9 mouse cellular contexts compared by ENCODE assay signal in genomic region chr13:16005517-16005916, GRCm38 (mm10). TPM values are rescaled to one million over a fixed set of nuclear protein-coding genes. Genes with fewer than 3 reads are reported as not detected.
DNase-seq lines count a peak whose midpoint lies in the region; ATAC-seq and TF ChIP-seq lines count a peak whose summit lies in the region.
"Had no signal": no experiment of that assay in that cellular context is flagged by ENCODE, and none has a peak within 500 bp of the region (broad histone marks: within the 10 kb centered on the region; RNA-seq: fewer than 3 reads in every experiment).

No protein-coding gene starts in this region.

- intact Hi-C loops in gastrocnemius, postnatal 36 days (cut with DNase I) = no loop called here

- H3K9ac ChIP-seq in kidney, embryonic 14.5 days (ENCODE audit: low read depth, low read length) = no peak overlapping the region
- no peak overlapping the region for H3K9ac ChIP-seq in midbrain, embryonic 16.5 days (ENCODE audit: low read depth, low read length)
- H3K9ac ChIP-seq: heart, embryonic 13.5 days had no signal

- H3K4me1 ChIP-seq in cortical plate, adult 2 months (ENCODE audit: control insufficient read depth, insufficient read depth, low read length) = peaks cover 1% of the 10 kb centered on the region; the same call in 1 of the 2 replicates
- H3K4me1 ChIP-seq in kidney, embryonic 14.5 days (ENCODE audit: control insufficient read depth, insufficient read depth, low read length) = no peaks in the 10 kb centered on the region
- H3K4me1 ChIP-seq in midbrain, embryonic 16.5 days (ENCODE audit: control insufficient read depth, insufficient read depth, low read length) = no peaks in the 10 kb centered on the region
- H3K4me1 ChIP-seq: heart, embryonic 13.5 days had no signal

- no peak for TF ChIP-seq POLR2A in cortical plate, adult 2 months (IDR thresholded peaks at IDR 0.05; ENCODE audit: extremely low read depth, insufficient read depth, low read length)

- no peak overlapping the region for H3K4me3 ChIP-seq in cortical plate, adult 2 months (ENCODE audit: insufficient read depth, low read length)
- H3K4me3 ChIP-seq in kidney, embryonic 14.5 days (ENCODE audit: low read length) = no peak overlapping the region
- H3K4me3 ChIP-seq in midbrain, embryonic 16.5 days (ENCODE audit: low read depth, low read length) = no peak overlapping the region
- H3K4me3 ChIP-seq: heart, embryonic 13.5 days had no signal

- peak; percentile 33 for DNase-seq in gastrocnemius, postnatal 10 days
- no peak for DNase-seq in gastrocnemius, postnatal 36 days
- DNase-seq in right cerebral cortex, adult 2 months (ENCODE audit: low spot score in 2 of 2) = peak; percentile 71 to 76
- no peak for DNase-seq in right cerebral cortex, adult 18-20 months
- DNase-seq in c-Kit-positive CD71-positive TER-119-positive erythroid progenitor cells, embryonic 14.5 days (ENCODE audit: low spot score) = no peak

- no peak overlapping the region for H3K27ac ChIP-seq in cortical plate, adult 2 months (ENCODE audit: insufficient read depth, low read length)
- H3K27ac ChIP-seq in kidney, embryonic 14.5 days (ENCODE audit: low read depth, low read length) = no peak overlapping the region
- no peak overlapping the region for H3K27ac ChIP-seq in midbrain, embryonic 16.5 days (ENCODE audit: low read length)
- H3K27ac ChIP-seq: heart, embryonic 13.5 days had no signal

- no peaks in the 10 kb centered on the region for H3K36me3 ChIP-seq in kidney, embryonic 14.5 days (ENCODE audit: control insufficient read depth, insufficient read depth, low read length)
- H3K36me3 ChIP-seq in midbrain, embryonic 16.5 days (ENCODE audit: control insufficient read depth, insufficient read depth, low read length) = no peaks in the 10 kb centered on the region
- H3K36me3 ChIP-seq: heart, embryonic 13.5 days had no signal

- H3K9me3 ChIP-seq in kidney, embryonic 14.5 days (ENCODE audit: control insufficient read depth, low read length) = no peaks in the 10 kb centered on the region
- no peaks in the 10 kb centered on the region for H3K9me3 ChIP-seq in midbrain, embryonic 16.5 days (replicated peaks; ENCODE audit: control insufficient read depth, low read length, poor library complexity, severe bottlenecking)
- H3K9me3 ChIP-seq: heart, embryonic 13.5 days had no signal

- H3K27me3 ChIP-seq in kidney, embryonic 14.5 days (ENCODE audit: control insufficient read depth, insufficient read depth, low read length) = no peaks in the 10 kb centered on the region; the same call in 1 of the 2 replicates
- H3K27me3 ChIP-seq in midbrain, embryonic 16.5 days (ENCODE audit: control insufficient read depth, insufficient read depth, low read depth, low read length) = no peaks in the 10 kb centered on the region
- H3K27me3 ChIP-seq: heart, embryonic 13.5 days had no signal

- TF ChIP-seq CTCF in cortical plate, adult 2 months (IDR thresholded peaks at IDR 0.05; ENCODE audit: extremely low read depth, insufficient read depth, low read length) = peak; percentile 83

- no peak overlapping the region for H3K4me2 ChIP-seq in kidney, embryonic 14.5 days (replicated peaks; ENCODE audit: low read depth, low read length)
- H3K4me2 ChIP-seq in midbrain, embryonic 16.5 days (ENCODE audit: low read length) = no peak overlapping the region
- H3K4me2 ChIP-seq: heart, embryonic 13.5 days had no signal

- 0 out of 2 replicates have a peak, but pooled peaks have one; percentile 71 for ATAC-seq in kidney, embryonic 14.5 days (ENCODE audit: low FRiP score, low TSS enrichment)
- ATAC-seq in midbrain, embryonic 16.5 days = peak; percentile 86

- WGBS in kidney, embryonic 14.5 days = 10% methylated on average over 4 of the region's 4 CpGs
- WGBS in midbrain, embryonic 16.5 days = 12% methylated on average over 4 of the region's 4 CpGs

RNA-seq across cellular contexts. Expression of gene Inhba, which starts 6.1 kb away (rescaled TPM):
- 1 to 10 TPM; 2.3 to 3.6 TPM for total RNA-seq in gastrocnemius, postnatal 10 days (2021)
- under 1 TPM; 0.61 to 0.99 TPM for total RNA-seq in gastrocnemius, postnatal 36 days (2021)
- 4.4 and 4.5 TPM in 2 replicates for polyA plus RNA-seq in cortical plate, adult 2 months (2012; rRNA removed)
- polyA plus RNA-seq in kidney, embryonic 14.5 days (2014; fragmentation: Nextera tagmentation; extraction: Ambion mirVana) = 0.79 and 0.80 TPM in 2 replicates
- polyA plus RNA-seq in midbrain, embryonic 16.5 days (2015; fragmentation: Nextera tagmentation; extraction: Ambion mirVana) = 1.1 and 1.8 TPM in 2 replicates

Comparison
In these comparisons a context has a peak if more than half of its experiments do, and no peak if none do; other contexts are left out.
1. DNase-seq: peak in gastrocnemius, postnatal 10 days (single experiment) and right cerebral cortex, adult 2 months (2 of 2); none in gastrocnemius, postnatal 36 days (0 of 2), right cerebral cortex, adult 18-20 months (single experiment) and c-Kit-positive CD71-positive TER-119-positive erythroid progenitor cells, embryonic 14.5 days (single experiment).